Mouse (Mus musculus) myocyte (in vitro differentiated cells): Measurements from ENCODE around the gene Mybpc3.

Experiments
- CEBPB ChIP-seq: IDR thresholded peaks from 2 replicates; pipeline ENCODE4 v1.6.1; 2011; ENCODE audit warnings: mild to moderate bottlenecking, moderate library complexity; ENCODE audit not compliant: poor library complexity, insufficient read depth, severe bottlenecking
- E2F4 ChIP-seq: IDR thresholded peaks from one replicate; pipeline ENCODE4 v1.6.1; 2011; ENCODE audit warnings: mild to moderate bottlenecking, control low read depth, moderate library complexity; ENCODE audit not compliant: insufficient read depth
- MAX ChIP-seq: IDR thresholded peaks from one replicate; pipeline ENCODE4 v1.6.1; 2011; ENCODE audit warnings: low read depth, mild to moderate bottlenecking, control low read depth
- MYOD1 ChIP-seq, 3 experiments: IDR thresholded peaks; one replicate each; pipeline ENCODE4 v1.6.1; 2011; ENCODE audit warnings: control low read depth in 2 of 3, low read depth in 2 of 3, mild to moderate bottlenecking in 2 of 3, moderate library complexity in 1 of 3; ENCODE audit not compliant: insufficient read length in 2 of 3, control insufficient read depth in 1 of 3
- MYOG ChIP-seq, 3 experiments: IDR thresholded peaks; one replicate each; pipeline ENCODE4 v1.6.1; 2011; ENCODE audit warnings: control low read depth in 2 of 3, low read depth in 2 of 3, mild to moderate bottlenecking in 2 of 3; ENCODE audit not compliant: insufficient read length in 2 of 3, control insufficient read depth in 1 of 3, insufficient read depth in 1 of 3
- POLR2A ChIP-seq: IDR thresholded peaks from one replicate; pipeline ENCODE4 v1.6.1; 2011; ENCODE audit warnings: low read depth, mild to moderate bottlenecking, control low read depth, moderate library complexity; ENCODE audit not compliant: insufficient read length
- REST ChIP-seq: IDR thresholded peaks from one replicate; pipeline ENCODE4 v1.6.1; 2011; ENCODE audit warnings: mild to moderate bottlenecking, control low read depth, moderate library complexity; ENCODE audit not compliant: insufficient read depth, insufficient read length
- TCF12 ChIP-seq: IDR thresholded peaks from one replicate; pipeline ENCODE4 v1.6.1; 2011; ENCODE audit warnings: mild to moderate bottlenecking, control low read depth; ENCODE audit not compliant: poor library complexity, insufficient read depth, severe bottlenecking
- TCF3 ChIP-seq: IDR thresholded peaks from one replicate; pipeline ENCODE4 v1.6.1; 2011; ENCODE audit warnings: low read depth, control low read depth; ENCODE audit not compliant: insufficient read length
- USF1 ChIP-seq: IDR thresholded peaks from one replicate; pipeline ENCODE4 v1.6.1; 2011; ENCODE audit warnings: low read depth, mild to moderate bottlenecking, control low read depth, moderate library complexity

DNA sequence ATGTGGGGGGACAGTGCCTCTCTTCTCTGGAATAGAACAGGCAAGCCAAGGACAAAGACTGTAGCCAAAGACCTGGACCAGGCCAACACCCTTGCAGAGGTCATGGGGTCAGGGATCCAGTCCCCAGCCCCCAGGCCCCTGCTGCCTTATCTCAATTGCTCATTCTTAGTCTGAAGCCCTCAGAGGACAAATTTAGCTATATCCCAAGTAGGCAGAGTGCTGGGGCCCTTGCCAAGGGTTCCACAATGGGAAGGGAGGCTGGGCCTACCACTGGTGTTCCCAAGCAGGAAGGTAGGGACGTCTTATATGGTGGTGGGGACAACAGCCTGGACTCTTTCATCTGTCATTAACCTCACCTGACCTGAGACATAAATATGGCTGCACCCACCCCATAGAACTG is 703 bp downstream of the Mybpc3 start:
- no peak for TF ChIP-seq POLR2A
- no peak for TF ChIP-seq MYOD1 (IDR thresholded peaks at IDR 0.05; ENCODE audit: control insufficient read depth in 1 of 3, insufficient read length in 2 of 3, low read depth in 2 of 3)
- no peak for TF ChIP-seq USF1
- no peak for TF ChIP-seq CEBPB
- no peak for TF ChIP-seq MAX
- no peak for TF ChIP-seq MYOG (IDR thresholded peaks at IDR 0.05; ENCODE audit: control insufficient read depth in 1 of 3, insufficient read depth in 1 of 3, insufficient read length in 2 of 3, low read depth in 2 of 3)
- no peak for TF ChIP-seq TCF12
- TF ChIP-seq TCF3, result no peak
- TF ChIP-seq E2F4, result no peak
- no peak for TF ChIP-seq REST
